Mouse (Mus musculus) adrenal gland, adult 8-10 months (tissue): ENCODE results near the gene Dennd1b. TPM values are rescaled to one million over a fixed set of nuclear protein-coding genes. Genes with fewer than 3 reads are reported as not detected.

Experiments used
- DNase-seq: peaks from one replicate; pipeline ENCODE4 v3.0.0; 2022
- total RNA-seq, 4 experiments: library from RNA; stranded (reverse); gene quantifications; 2 replicates each; pipeline ENCODE4 v1.2.4; 2022

Dennd1b gene
- total RNA-seq, 4 experiments from 2014 or later = 26.2 to 36.5 (median 28.1) TPM

- DNase-seq = no peak
Measured at GRCm38 (mm10) chr1:139194428-139195028, 231.3 kb downstream of the Dennd1b start.

GRCm38 (mm10) chr1:139203026-139203425, 239.8 kb downstream of the Dennd1b start:
- DNase-seq = no peak

GRCm38 (mm10) chr1:139206259-139206658, 243.0 kb downstream of the Dennd1b start:
- DNase-seq = no peak

- DNase-seq = peak; percentile 71
Measured at GRCm38 (mm10) chr1:139209796-139210195, 246.6 kb downstream of the Dennd1b start.

GRCm38 (mm10) chr1:139210505-139210904, 247.3 kb downstream of the Dennd1b start:
- DNase-seq = no peak

- no peak for DNase-seq
Measured at GRCm38 (mm10) chr1:139215311-139215710, 252.1 kb downstream of the Dennd1b start.

- DNase-seq = no peak
Measured at GRCm38 (mm10) chr1:139223804-139224203, 260.6 kb downstream of the Dennd1b start.

GRCm38 (mm10) chr1:139224309-139224949, 261.2 kb downstream of the Dennd1b start:
- DNase-seq = no peak

Other genes starting within 250 kb of the Dennd1b start
- gene Lhx9, start 114.9 kb upstream of the Dennd1b start, total RNA-seq = not detected
- 10 to 100 TPM; 19.5 to 24.4 (median 19.9) TPM for gene 2310009B15Rik, start 106.6 kb upstream of the Dennd1b start, total RNA-seq